Mouse (Mus musculus) bone marrow, adult 2 months (tissue): ENCODE data around the gene Nup50.

Experiments
- CTCF ChIP-seq: fragments of 200-500 bp; IDR thresholded peaks from 2 replicates; pipeline ENCODE4 v1.5.1; 2011; ENCODE audit warnings: low read length, control low read depth; ENCODE audit not compliant: control insufficient read depth, insufficient read depth
- POLR2A ChIP-seq: fragments of 200-500 bp; IDR thresholded peaks from 2 replicates; pipeline ENCODE4 v1.6.1; 2011; ENCODE audit warnings: low read depth, mild to moderate bottlenecking, control low read depth, low read length, borderline replicate concordance; ENCODE audit not compliant: control insufficient read depth

DNA sequence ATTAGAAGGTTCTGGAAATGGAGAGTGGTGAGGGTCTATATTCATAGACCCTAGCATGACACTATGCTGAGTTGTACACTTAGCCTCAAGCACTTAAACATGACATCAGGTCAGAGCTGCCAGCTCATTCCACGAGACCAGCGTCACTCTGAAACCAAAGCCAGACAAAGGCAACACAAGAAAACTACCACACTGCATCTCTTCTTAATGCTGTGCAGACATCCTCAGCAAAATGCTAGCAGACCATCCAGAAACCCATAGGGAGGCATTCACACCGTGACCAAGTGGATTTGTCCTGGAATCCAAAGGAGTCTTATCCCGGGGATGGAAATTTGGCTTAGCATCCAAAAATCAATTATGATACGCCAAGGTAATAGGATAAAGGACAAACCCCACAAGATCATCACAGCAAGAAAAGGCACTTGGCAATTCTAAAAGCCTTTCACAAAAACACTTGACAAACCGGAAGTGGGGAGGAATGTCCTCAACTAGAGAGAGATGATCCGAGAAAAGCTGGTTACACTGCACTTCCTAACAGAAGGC lies 19.3 kb upstream of the Nup50 start:
- TF ChIP-seq CTCF = no peak
- TF ChIP-seq POLR2A = no peak
